Mouse (Mus musculus) thymus, adult 2 months (tissue): ENCODE data around the gene Adcy2.

ENCODE experiments used
- CTCF ChIP-seq: fragments of 200-500 bp; IDR thresholded peaks from 2 replicates; pipeline ENCODE4 v1.5.1; 2012; ENCODE audit warnings: mild to moderate bottlenecking, control low read depth, low read length, moderate library complexity, borderline replicate concordance; ENCODE audit not compliant: control insufficient read depth, poor library complexity, insufficient read depth; ENCODE audit errors: extremely low read depth
- POLR2A ChIP-seq: fragments of 200-500 bp; IDR thresholded peaks from 2 replicates; pipeline ENCODE4 v1.6.1; 2012; ENCODE audit warnings: mild to moderate bottlenecking, low read length, control low read depth, moderate library complexity; ENCODE audit not compliant: control insufficient read depth, poor library complexity, insufficient read depth; ENCODE audit errors: extremely low read depth

DNA sequence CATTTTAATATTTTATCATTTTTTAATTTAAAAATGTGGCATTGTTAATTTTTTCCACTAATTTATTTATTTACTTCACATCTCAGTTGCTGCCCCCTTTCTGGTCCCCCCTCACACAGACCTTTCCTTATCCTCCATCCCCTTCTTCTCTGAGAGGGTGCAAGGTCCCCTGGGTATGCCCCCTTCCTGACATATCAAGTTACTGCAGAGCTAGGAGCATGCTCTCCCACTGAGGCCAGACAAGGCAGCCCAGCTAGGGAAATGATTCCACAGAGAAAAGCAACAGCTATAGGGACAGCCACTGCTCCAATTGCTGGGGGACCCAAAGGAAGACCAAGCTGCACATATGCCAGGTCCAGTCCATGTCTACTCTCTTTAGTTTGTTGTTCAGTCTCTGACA, 163.2 kb downstream of the Adcy2 start:
- TF ChIP-seq CTCF (no peak), POLR2A (no peak)
